Mouse (Mus musculus): ENCODE results near the gene Rpl9-ps1. TPM values are rescaled to one million over a fixed set of nuclear protein-coding genes. Genes with fewer than 3 reads are reported as not detected.

The Rpl9-ps1 gene
- total RNA-seq (2023), result not detected in 2 replicates

GRCm38 (mm10) chr11:83645521-83645920 lies at the start of gene Rpl9-ps1:
Gene Rpl9-ps1 (minus strand): TSS chr11:83645621.

GRCm38 (mm10) chr11:83662204-83662603 lies 16.8 kb upstream of the Rpl9-ps1 start, which contains the start of gene Ccl4:
Gene Ccl4 (plus strand): TSS chr11:83662584.

GRCm38 (mm10) chr11:83649305-83649841 lies 4.0 kb upstream of the Rpl9-ps1 start, which contains the start of gene Ccl3:
Gene Ccl3 (minus strand): TSS chr11:83649355.

Other genes starting within 250 kb of the Rpl9-ps1 start
- gene Rasl10b, start 236.5 kb downstream of the Rpl9-ps1 start, total RNA-seq (2023), result 0.25 and 0.54 TPM in 2 replicates
- gene Gas2l2, start 216.2 kb downstream of the Rpl9-ps1 start, total RNA-seq (2023), result not detected in 2 replicates
- 45.7 and 51.4 TPM in 2 replicates for gene 1700020L24Rik, start 207.9 kb downstream of the Rpl9-ps1 start, total RNA-seq (2023)
- 1.5 and 1.7 TPM in 2 replicates for gene Mmp28, start 182.6 kb downstream of the Rpl9-ps1 start, total RNA-seq (2023)
- 61.8 and 81.9 TPM in 2 replicates for gene Taf15, start 172.5 kb downstream of the Rpl9-ps1 start, total RNA-seq (2023)
- gene Heatr9, start 123.4 kb downstream of the Rpl9-ps1 start, total RNA-seq (2023), result not detected in 2 replicates
- not detected in 2 replicates for gene Ccl5, start 115.1 kb downstream of the Rpl9-ps1 start, total RNA-seq (2023)
- gene Ccl9, start 67.0 kb downstream of the Rpl9-ps1 start, total RNA-seq (2023), result 59.9 and 130 TPM in 2 replicates
- 672 and 1,042 TPM in 2 replicates for gene Ccl6, start 52.5 kb downstream of the Rpl9-ps1 start, total RNA-seq (2023)
- gene Ccl3, start 3.7 kb upstream of the Rpl9-ps1 start, total RNA-seq (2023), result 78.2 and 98.1 TPM in 2 replicates
- gene Ccl4, start 17.0 kb upstream of the Rpl9-ps1 start, total RNA-seq (2023), result 18.8 and 19.9 TPM in 2 replicates
- 38.1 and 51.9 TPM in 2 replicates for gene Wfdc17, start 58.4 kb upstream of the Rpl9-ps1 start, total RNA-seq (2023)
- gene Wfdc18, start 63.4 kb upstream of the Rpl9-ps1 start, total RNA-seq (2023), result not detected in 2 replicates
- 677 and 813 TPM in 2 replicates for gene Wfdc21, start 101.3 kb upstream of the Rpl9-ps1 start, total RNA-seq (2023)
- gene Heatr6, start 108.1 kb upstream of the Rpl9-ps1 start, total RNA-seq (2023), result 28.1 and 35.7 TPM in 2 replicates
- gene Hnf1b, start 204.4 kb upstream of the Rpl9-ps1 start, total RNA-seq (2023), result not detected in 2 replicates